Mouse (Mus musculus) midbrain, embryonic 12.5 days (tissue): ENCODE results near the gene Ryr2. TPM values are rescaled to one million over a fixed set of nuclear protein-coding genes. Genes with fewer than 3 reads are reported as not detected.
A peak's percentile ranks its signal among the peaks of the same experiment; 100 is the strongest.
"Not testable (repeated sequence)": the region's sequence is repeated elsewhere in the genome, so short reads cannot be mapped to it uniquely, and the experiment has no call there.

Experiments
- ATAC-seq: fragments of 200-750 bp; cut with Nextera tagmentation; 2 replicates; pipeline ENCODE4 v1.8.0; 2017; ENCODE audit warnings: low read depth, moderate TSS enrichment, moderate library complexity; ENCODE audit not compliant: low FRiP score
- H3K27ac ChIP-seq: fragments of 300-500 bp; sonication (generic); replicated peaks from 2 replicates; pipeline ENCODE4 v1.5.1; 2016; ENCODE audit warnings: mild to moderate bottlenecking
- H3K27me3 ChIP-seq: fragments of 300-500 bp; sonication (generic); 2 replicates; pipeline ENCODE4 v1.6.1; 2016; ENCODE audit warnings: mild to moderate bottlenecking
- H3K36me3 ChIP-seq: fragments of 300-500 bp; sonication (generic); 2 replicates; pipeline ENCODE4 v1.6.1; 2016
- H3K4me1 ChIP-seq: fragments of 300-500 bp; sonication (generic); 2 replicates; pipeline ENCODE4 v1.6.1; 2016
- H3K4me2 ChIP-seq: fragments of 300-500 bp; sonication (generic); replicated peaks from 2 replicates; pipeline ENCODE4 v1.6.1; 2016; ENCODE audit warnings: mild to moderate bottlenecking, moderate library complexity
- H3K4me3 ChIP-seq: fragments of 300-500 bp; sonication (generic); 2 replicates; pipeline ENCODE4 v1.5.1; 2016; ENCODE audit warnings: mild to moderate bottlenecking
- H3K9ac ChIP-seq: fragments of 300-500 bp; sonication (generic); replicated peaks from 2 replicates; pipeline ENCODE4 v1.6.1; 2016; ENCODE audit warnings: mild to moderate bottlenecking, moderate library complexity
- H3K9me3 ChIP-seq: fragments of 300-500 bp; sonication (generic); 2 replicates; pipeline ENCODE4 v1.6.1; 2016; ENCODE audit warnings: mild to moderate bottlenecking
- WGBS: fragments of 180-500 bp; shearing (Covaris S2); methylation state at CpG from one replicate; pipeline ENCODE4 v1.1.7; 2016; 5-methylcytosine and 5-hydroxymethylcytosine counted together
- polyA plus RNA-seq: library from polyadenylated mRNA; unstranded; fragments of >200 nt; fragmentation: Nextera tagmentation; extraction: Ambion mirVana; gene quantifications from 2 replicates; pipeline ENCODE4 v1.2.1, GENCODE M21; 2016

Ryr2 gene
- polyA plus RNA-seq, 1 experiment from 2014 or later: 0.70 TPM

DNA sequence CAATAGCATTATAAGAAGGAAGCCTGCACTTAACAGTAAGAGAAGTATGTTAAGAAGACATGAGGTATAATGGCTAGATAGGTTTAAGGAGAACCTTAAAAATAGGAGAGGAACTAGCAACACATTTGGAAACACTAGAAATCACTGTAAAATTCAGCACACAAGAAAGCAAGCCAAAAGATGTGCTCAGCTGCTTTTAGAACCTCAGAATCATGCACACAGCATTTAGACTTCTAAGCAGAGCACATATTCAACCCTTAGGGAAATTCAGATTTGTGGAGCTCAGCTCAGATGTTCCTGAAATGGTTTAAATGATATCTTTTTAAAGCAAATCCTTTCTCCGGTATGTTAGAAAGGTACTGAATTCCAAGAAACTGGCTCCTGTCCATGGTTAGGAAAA, 461.9 kb downstream of the Ryr2 start:
- Histone ChIP-seq H3K4me3 (no peak overlapping the region), H3K4me2 (no peak overlapping the region), H3K9ac (no peak overlapping the region), H3K27ac (no peak overlapping the region), H3K4me1 (no peaks in the 10 kb centered on the region), H3K27me3 (no peaks in the 10 kb centered on the region), H3K9me3 (no peaks in the 10 kb centered on the region), H3K36me3 (no peaks in the 10 kb centered on the region)
- WGBS: 98% methylated on average over 1 of the region's 1 CpGs
- ATAC-seq: no peak

DNA sequence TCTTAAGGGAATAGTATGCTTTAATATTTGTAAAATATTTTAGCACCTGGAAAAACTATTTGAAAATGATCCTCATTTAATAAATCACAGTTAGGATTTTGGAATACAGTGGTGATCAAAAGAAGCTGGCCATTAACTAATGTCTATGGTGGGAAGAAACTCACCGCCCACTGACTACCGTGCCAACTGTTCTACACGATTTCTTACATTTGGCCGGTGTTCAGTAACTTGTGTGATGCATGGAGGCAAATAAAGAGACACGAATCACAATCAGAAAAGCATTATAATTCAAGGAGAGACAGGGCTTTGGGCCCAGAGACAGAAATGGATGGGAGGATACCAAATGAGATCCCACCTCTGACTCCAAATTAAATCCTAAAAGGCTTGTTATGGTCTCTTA, 470.4 kb downstream of the Ryr2 start:
- no peaks in the 10 kb centered on the region for H3K36me3 ChIP-seq
- 93% methylated on average over 5 of the region's 5 CpGs for WGBS
- no peak overlapping the region for H3K27ac ChIP-seq
- H3K4me1 ChIP-seq: no peaks in the 10 kb centered on the region
- H3K4me3 ChIP-seq: no peak overlapping the region
- no peak for ATAC-seq
- H3K4me2 ChIP-seq: no peak overlapping the region
- H3K27me3 ChIP-seq: no peaks in the 10 kb centered on the region
- no peak overlapping the region for H3K9ac ChIP-seq
- H3K9me3 ChIP-seq: no peaks in the 10 kb centered on the region

DNA sequence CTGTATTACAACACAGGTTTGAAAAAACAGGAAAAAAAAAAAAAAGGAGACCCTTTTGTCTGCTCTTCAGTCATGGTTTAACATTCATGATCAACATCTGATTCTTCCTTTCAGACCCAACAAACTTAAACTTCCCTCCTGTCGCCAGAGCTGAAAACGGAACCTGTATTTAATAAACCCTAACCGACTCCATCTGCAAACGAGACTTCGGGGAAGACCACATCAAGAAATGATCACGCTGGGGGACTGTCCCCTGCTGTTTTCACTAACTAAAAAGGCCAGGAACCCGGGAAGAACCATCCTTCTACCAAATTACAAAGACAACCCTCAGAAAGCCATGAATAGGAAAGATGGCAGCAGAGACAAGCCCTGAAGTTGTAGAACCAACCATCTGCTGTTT, 482.2 kb downstream of the Ryr2 start:
- Histone ChIP-seq H3K4me2 (no peak overlapping the region), H3K27ac (no peak overlapping the region), H3K4me1 (no peaks in the 10 kb centered on the region), H3K4me3 (no peak overlapping the region), H3K9me3 (no peaks in the 10 kb centered on the region), H3K27me3 (no peaks in the 10 kb centered on the region), H3K9ac (no peak overlapping the region), H3K36me3 (no peaks in the 10 kb centered on the region)
- 72% methylated on average over 7 of the region's 7 CpGs for WGBS
- ATAC-seq: no peak

DNA sequence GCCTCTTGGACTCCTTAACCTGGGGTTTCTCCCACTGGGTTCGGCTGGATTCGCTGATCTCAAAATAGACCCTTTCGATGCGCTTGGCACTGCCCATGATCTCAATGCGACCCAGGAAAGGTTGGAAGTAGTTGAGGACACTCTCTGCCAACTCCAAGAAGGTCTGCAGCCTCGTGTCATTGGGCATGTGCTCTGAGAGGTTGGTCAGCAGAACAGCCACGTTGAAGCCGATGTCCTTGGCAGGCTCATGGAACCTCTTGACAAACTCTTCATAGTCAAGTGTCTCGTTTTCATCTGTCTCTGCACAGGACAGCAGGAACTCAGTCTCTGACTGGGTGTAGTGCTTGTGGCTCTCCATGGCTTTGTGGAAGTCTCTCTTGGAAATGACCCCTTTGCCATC, 511.3 kb downstream of the Ryr2 start:
- Histone ChIP-seq H3K36me3 (no peaks in the 10 kb centered on the region), H3K4me2 (no peak overlapping the region), H3K4me1 (no peaks in the 10 kb centered on the region), H3K9me3 (0 out of 2 replicates have a peak, but pooled peaks cover 2% of the 10 kb centered on the region), H3K27me3 (no peaks in the 10 kb centered on the region), H3K27ac (no peak overlapping the region), H3K4me3 (no peak overlapping the region), H3K9ac (no peak overlapping the region)
- 89% methylated on average over 9 of the region's 9 CpGs for WGBS
- no peak for ATAC-seq

DNA sequence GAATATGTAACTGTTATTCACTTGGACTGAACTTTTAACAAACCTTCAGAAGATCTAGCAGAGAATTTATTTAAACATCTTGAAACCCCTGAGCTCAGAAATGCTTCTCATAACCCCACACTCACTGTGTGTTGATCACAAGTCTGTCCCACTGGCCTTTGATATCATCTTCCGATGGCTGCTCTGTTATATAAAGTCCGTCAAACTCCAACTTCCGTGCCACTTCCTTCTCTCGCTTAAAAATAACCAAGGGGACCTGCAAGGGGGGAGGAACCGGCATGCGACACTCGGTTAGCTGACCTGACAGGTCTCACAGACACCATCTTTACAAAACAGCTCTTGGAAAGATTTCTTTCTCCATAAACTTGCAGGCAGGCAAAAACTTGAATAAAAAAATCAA, 521.5 kb downstream of the Ryr2 start:
- Histone ChIP-seq H3K4me1 (no peaks in the 10 kb centered on the region), H3K36me3 (no peaks in the 10 kb centered on the region), H3K9ac (no peak overlapping the region), H3K27me3 (no peaks in the 10 kb centered on the region), H3K4me3 (no peak overlapping the region), H3K9me3 (0 out of 2 replicates have a peak, but pooled peaks cover under 1% of the 10 kb centered on the region), H3K27ac (no peak overlapping the region), H3K4me2 (no peak overlapping the region)
- WGBS: 86% methylated on average over 7 of the region's 7 CpGs
- no peak for ATAC-seq

DNA sequence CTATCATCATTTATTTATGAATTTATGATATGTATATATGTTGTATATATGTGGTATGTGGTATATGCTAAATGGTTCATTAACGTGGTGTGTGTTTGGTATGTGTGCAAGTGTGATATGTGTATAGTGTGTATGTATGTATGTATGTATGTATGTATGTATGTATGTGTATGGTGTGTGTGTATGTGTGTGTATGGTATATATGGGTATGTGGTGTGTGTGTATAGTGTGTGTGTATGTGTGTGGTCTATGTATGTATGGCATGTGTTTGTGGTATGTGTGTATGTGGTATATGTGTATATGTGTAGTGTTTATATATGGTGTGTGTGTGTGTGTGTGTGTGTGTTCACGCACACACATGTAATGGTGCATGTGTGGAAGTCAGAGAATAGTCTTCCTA, 534.2 kb downstream of the Ryr2 start:
- WGBS: 98% methylated on average over 1 of the region's 2 CpGs
- no peaks in the 10 kb centered on the region for H3K27me3 ChIP-seq
- no peak overlapping the region for H3K4me2 ChIP-seq
- H3K36me3 ChIP-seq: no peaks in the 10 kb centered on the region
- no peak overlapping the region for H3K4me3 ChIP-seq
- 0 out of 2 replicates have a peak, but pooled peaks have one; percentile 34 for ATAC-seq
- H3K9me3 ChIP-seq: no peaks in the 10 kb centered on the region
- no peaks in the 10 kb centered on the region for H3K4me1 ChIP-seq
- H3K27ac ChIP-seq: no peak overlapping the region
- no peak overlapping the region for H3K9ac ChIP-seq

DNA sequence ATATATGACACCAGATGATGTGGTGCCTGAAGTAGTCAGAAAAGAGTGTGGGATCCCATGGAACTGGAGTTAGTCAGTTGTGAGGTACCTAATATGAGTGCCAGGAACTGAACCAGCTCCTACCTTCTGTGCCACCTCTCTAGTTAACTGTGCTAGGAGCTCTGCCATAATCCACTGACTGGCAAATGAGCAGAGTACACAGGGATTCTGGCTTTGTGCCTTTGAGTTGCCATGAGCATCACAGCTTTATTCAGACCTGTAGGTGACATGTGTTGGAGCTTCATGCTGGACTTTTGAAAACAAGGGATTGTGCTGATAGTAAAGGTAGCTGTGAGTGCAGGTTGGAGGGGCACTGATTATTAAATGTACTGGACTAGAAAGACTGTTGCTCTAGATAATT, 539.4 kb downstream of the Ryr2 start:
- no peak overlapping the region for H3K27ac ChIP-seq
- no peak for ATAC-seq
- H3K27me3 ChIP-seq: no peaks in the 10 kb centered on the region
- no peaks in the 10 kb centered on the region for H3K4me1 ChIP-seq
- no peaks in the 10 kb centered on the region for H3K9me3 ChIP-seq
- no peak overlapping the region for H3K4me2 ChIP-seq
- no peak overlapping the region for H3K9ac ChIP-seq
- H3K36me3 ChIP-seq: no peaks in the 10 kb centered on the region
- no peak overlapping the region for H3K4me3 ChIP-seq

DNA sequence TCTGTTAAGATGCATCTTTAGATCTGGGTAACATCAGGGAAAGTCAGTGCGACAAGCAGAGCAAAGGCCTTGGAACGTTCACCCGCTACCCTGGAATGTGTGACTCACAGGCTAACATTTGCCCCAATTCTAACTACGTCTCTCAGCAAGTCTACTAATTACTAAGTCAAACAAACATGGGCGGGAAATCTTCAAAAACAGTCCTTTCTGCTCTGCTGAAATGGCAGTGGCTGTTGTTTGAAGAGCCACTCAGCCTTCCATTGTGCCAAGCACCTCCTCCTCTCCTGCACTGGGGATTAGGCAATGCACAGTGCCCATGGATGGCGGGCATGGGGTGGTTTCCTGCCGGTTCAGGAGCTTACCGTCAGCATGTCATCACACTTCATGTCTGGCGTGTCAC, 540.3 kb downstream of the Ryr2 start:
- WGBS: 61% methylated on average over 9 of the region's 9 CpGs

DNA sequence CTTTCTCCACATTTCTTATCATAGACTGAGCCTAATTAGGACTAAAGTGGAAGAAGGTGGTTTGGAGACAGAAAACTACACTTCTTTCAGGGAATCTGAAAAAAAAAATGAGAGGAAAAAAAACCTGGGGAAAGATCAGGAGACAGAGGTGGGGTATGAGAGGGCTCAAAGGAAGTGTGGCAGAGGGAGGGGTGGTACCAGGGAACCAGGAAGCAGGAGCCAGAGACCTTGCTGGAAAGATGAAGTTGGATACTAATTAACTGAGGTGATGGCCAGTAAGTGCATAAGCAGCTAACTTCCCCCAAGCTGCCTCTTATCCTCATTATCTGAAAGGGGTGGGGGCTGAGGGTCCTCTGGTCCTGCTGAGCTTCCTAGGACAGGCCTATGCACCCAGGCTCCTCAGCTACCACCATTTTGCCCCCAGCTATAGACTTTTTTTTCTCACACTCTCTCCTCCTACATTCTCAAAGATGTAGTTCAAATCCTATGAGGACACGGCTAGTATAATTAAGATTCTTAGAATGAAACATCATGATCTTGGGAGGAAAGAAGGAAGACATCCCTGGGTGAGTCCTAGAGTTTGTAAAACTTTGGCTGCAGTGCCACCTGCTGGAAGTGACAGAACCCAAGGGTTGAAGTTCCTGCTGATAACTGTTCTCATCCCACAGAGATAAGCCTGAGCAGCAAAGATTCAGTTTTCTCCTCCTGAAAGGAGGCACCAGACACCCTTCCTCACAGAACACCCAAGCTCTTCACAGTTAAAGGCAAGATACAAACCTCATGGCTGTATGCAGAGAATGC, 543.3 kb downstream of the Ryr2 start:
- Histone ChIP-seq H3K9me3 (no peaks in the 10 kb centered on the region), H3K9ac (no peak overlapping the region), H3K4me1 (no peaks in the 10 kb centered on the region), H3K36me3 (no peaks in the 10 kb centered on the region), H3K27ac (no peak overlapping the region), H3K27me3 (no peaks in the 10 kb centered on the region), H3K4me2 (no peak overlapping the region), H3K4me3 (no peak overlapping the region)
- ATAC-seq: peak; percentile 79
- 36% methylated on average over 1 of the region's 1 CpGs for WGBS

More for the DNA sequence above, 540.3 kb downstream of the Ryr2 start:
- no peaks in the 10 kb centered on the region for H3K27me3 ChIP-seq
- H3K36me3 ChIP-seq: no peaks in the 10 kb centered on the region
- H3K4me1 ChIP-seq: no peaks in the 10 kb centered on the region
- H3K27ac ChIP-seq: no peak overlapping the region
- H3K9ac ChIP-seq: no peak overlapping the region
- H3K9me3 ChIP-seq: no peaks in the 10 kb centered on the region
- H3K4me3 ChIP-seq: no peak overlapping the region
- no peak for ATAC-seq
- no peak overlapping the region for H3K4me2 ChIP-seq

DNA sequence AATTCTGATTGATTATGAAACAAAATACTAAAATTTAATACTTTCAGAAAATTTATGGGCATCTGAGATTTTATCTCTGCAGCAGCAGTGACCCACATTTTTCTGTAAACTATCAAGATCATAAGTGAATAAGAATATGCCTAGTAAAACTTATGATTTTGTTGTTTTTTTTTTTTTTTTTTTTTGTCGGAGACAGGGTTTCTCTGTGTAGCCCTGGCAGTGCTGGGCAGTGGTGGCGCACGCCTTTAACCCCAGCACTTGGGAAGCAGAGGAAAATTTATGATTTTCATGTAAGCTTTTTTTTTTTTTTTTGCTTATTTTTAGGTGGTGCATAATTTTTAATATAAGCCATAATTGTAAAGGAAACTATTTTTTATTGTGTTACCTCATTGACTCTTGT, 557.1 kb downstream of the Ryr2 start:
- Histone ChIP-seq H3K4me1 (no peaks in the 10 kb centered on the region), H3K4me3 (no peak overlapping the region), H3K36me3 (no peaks in the 10 kb centered on the region), H3K27me3 (no peaks in the 10 kb centered on the region), H3K9me3 (no peaks in the 10 kb centered on the region), H3K4me2 (no peak overlapping the region), H3K9ac (no peak overlapping the region), H3K27ac (no peak overlapping the region)
- no peak for ATAC-seq
- WGBS: 93% methylated on average over 3 of the region's 3 CpGs

DNA sequence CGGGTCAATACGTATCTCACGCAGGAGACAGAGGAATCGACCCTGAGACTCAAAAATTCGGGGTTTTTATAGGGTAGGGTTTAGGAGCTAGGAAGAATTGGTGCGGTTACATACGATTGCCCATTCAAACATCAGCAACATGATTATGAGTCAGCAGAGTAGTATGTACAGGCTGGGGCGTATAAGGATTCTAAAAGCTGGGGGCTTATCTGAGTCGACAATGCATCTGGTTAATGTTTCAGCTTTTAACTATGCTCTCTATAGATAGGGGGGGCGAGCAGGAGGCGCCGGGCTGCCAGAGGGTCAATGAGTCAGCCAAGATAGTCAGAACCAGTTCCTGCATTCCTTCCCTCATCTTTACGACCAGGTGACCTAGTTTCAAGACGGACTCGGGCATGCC, 557.6 kb downstream of the Ryr2 start:
- H3K9ac ChIP-seq, H3K4me1 ChIP-seq, H3K4me2 ChIP-seq, H3K4me3 ChIP-seq, H3K9me3 ChIP-seq, H3K27ac ChIP-seq, ATAC-seq, H3K36me3 ChIP-seq, H3K27me3 ChIP-seq: not testable (repeated sequence)
- whole genome bisulfite sequencing: 87% methylated on average over 15 of the region's 15 CpGs

DNA sequence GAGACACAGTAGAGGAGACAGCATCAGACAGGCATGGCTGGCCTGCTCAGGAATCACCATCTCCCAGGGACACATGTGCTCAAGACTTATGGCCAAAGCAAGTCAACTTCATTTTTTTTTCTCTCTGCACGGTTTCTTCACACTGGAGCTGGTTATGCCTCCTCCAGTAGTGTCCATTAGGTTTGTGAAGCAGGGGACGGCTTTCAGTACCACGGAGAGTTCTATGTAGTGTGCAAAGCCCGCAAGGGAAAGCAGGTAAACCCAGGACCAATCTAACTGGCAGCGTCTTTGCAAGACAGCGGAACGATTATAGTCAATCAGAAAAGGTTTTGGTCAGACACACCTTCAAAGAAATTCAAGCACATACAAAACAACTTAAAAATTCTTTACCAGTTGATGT, 560.9 kb downstream of the Ryr2 start:
- WGBS: 54% methylated on average over 7 of the region's 7 CpGs
- no peaks in the 10 kb centered on the region for H3K36me3 ChIP-seq
- no peak overlapping the region for H3K4me2 ChIP-seq
- no peak for ATAC-seq
- no peak overlapping the region for H3K27ac ChIP-seq
- H3K9ac ChIP-seq: no peak overlapping the region
- H3K27me3 ChIP-seq: no peaks in the 10 kb centered on the region
- H3K4me1 ChIP-seq: no peaks in the 10 kb centered on the region
- H3K9me3 ChIP-seq: no peaks in the 10 kb centered on the region
- no peak overlapping the region for H3K4me3 ChIP-seq

DNA sequence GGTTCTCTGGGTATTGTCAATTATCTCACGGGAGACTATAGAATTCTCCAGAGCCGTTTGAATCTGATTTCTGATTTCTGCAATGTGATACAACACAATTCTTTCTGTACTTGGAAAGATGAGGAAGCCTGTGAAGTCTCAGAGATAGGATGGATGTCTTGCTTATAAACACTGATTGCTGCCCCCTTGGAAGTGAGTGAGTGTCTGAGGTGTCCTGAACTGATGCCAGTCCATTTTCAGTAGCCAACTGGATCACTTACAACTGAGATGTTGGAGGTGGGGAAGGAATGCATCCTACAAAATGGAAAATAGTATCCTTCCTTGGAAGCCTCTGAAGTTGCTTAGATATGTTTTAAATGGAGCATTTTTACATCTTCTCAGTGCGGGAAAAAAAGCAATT, 564.2 kb downstream of the Ryr2 start:
- no peaks in the 10 kb centered on the region for H3K27me3 ChIP-seq
- no peak for ATAC-seq
- H3K4me3 ChIP-seq: no peak overlapping the region
- no peak overlapping the region for H3K4me2 ChIP-seq
- no peak overlapping the region for H3K9ac ChIP-seq
- WGBS: 83% methylated on average over 3 of the region's 3 CpGs
- no peaks in the 10 kb centered on the region for H3K9me3 ChIP-seq
- no peak overlapping the region for H3K27ac ChIP-seq
- no peaks in the 10 kb centered on the region for H3K4me1 ChIP-seq
- no peaks in the 10 kb centered on the region for H3K36me3 ChIP-seq
